Mouse (Mus musculus): ENCODE data around the gene Cox10.
A peak's percentile ranks its signal among the peaks of the same experiment; 100 is the strongest.

Cox10 gene

GRCm38 (mm10) chr11:64078956-64079726 is at the start of gene Cox10:
Gene Cox10, minus strand, starts transcription at chr11:64079468.
- peak; percentile 92 for DNase-seq

GRCm38 (mm10) chr11:64128016-64128415 is 48.7 kb upstream of the Cox10 start:
- no peak for DNase-seq

- no peak for DNase-seq
Measured at GRCm38 (mm10) chr11:64125471-64125870, 46.2 kb upstream of the Cox10 start.

- DNase-seq: peak; percentile 33
Measured at GRCm38 (mm10) chr11:64123174-64123573, 43.9 kb upstream of the Cox10 start.

GRCm38 (mm10) chr11:64116711-64117110 is 37.4 kb upstream of the Cox10 start:
- DNase-seq: no peak

- no peak for DNase-seq
Measured at GRCm38 (mm10) chr11:64115822-64116221, 36.6 kb upstream of the Cox10 start.

GRCm38 (mm10) chr11:64115101-64115500 is 35.8 kb upstream of the Cox10 start:
- DNase-seq: no peak

GRCm38 (mm10) chr11:64100060-64100459 is 20.8 kb upstream of the Cox10 start:
- DNase-seq: no peak

GRCm38 (mm10) chr11:64093058-64093457 is 13.8 kb upstream of the Cox10 start:
- DNase-seq: no peak

GRCm38 (mm10) chr11:64091150-64091549 is 11.9 kb upstream of the Cox10 start:
- no peak for DNase-seq

GRCm38 (mm10) chr11:64089682-64090081 is 10.4 kb upstream of the Cox10 start:
- DNase-seq: no peak

- DNase-seq: peak; percentile 12
Measured at GRCm38 (mm10) chr11:64085888-64086287, 6.6 kb upstream of the Cox10 start.

GRCm38 (mm10) chr11:64079727-64080081 is 436 bp upstream of the Cox10 start:
- DNase-seq: no peak

GRCm38 (mm10) chr11:64076212-64076611 is 3.1 kb downstream of the Cox10 start:
- no peak for DNase-seq

- no peak for DNase-seq
Measured at GRCm38 (mm10) chr11:64073379-64073778, 5.9 kb downstream of the Cox10 start.

- no peak for DNase-seq
Measured at GRCm38 (mm10) chr11:64071536-64071935, 7.7 kb downstream of the Cox10 start.

GRCm38 (mm10) chr11:64066001-64066400 is 13.3 kb downstream of the Cox10 start:
- no peak for DNase-seq

- DNase-seq: no peak
Measured at GRCm38 (mm10) chr11:64063130-64063529, 16.1 kb downstream of the Cox10 start.

- DNase-seq: no peak
Measured at GRCm38 (mm10) chr11:64062226-64062625, 17.0 kb downstream of the Cox10 start.

GRCm38 (mm10) chr11:64059305-64059704 is 20.0 kb downstream of the Cox10 start:
- no peak for DNase-seq

- DNase-seq: no peak
Measured at GRCm38 (mm10) chr11:64058474-64058873, 20.8 kb downstream of the Cox10 start.

- DNase-seq: no peak
Measured at GRCm38 (mm10) chr11:64053371-64053770, 25.9 kb downstream of the Cox10 start.

- DNase-seq: no peak
Measured at GRCm38 (mm10) chr11:64051195-64051968, 27.9 kb downstream of the Cox10 start.

GRCm38 (mm10) chr11:64047432-64047831 is 31.8 kb downstream of the Cox10 start:
- DNase-seq: peak; percentile 34
